1 mouse cellular context compared by ENCODE assay signal in genomic region chr9:108338886-108339781, GRCm38 (mm10).
TF ChIP-seq lines count a peak whose summit lies in the region.

Gene Gpx1, plus strand, starts transcription at chr9:108338903.

TF ChIP-seq in CH12.LX, 34 proteins besides CTCF, POLR2A, EP300 and RAD21 (continued from another document):
- TF ChIP-seq JUND (conservative IDR thresholded peaks at IDR 0.05; ENCODE audit: low read depth, low read length) (no peak), POLR2AphosphoS2 (IDR thresholded peaks at IDR 0.05; ENCODE audit: low read depth, low read length) (peak; percentile 98), UBTF (IDR thresholded peaks at IDR 0.05; ENCODE audit: low read depth, low read length) (peak; percentile 86), NELFE (IDR thresholded peaks at IDR 0.05; ENCODE audit: low read depth, low read length) (peak; percentile 98), MAFK (IDR thresholded peaks at IDR 0.05; ENCODE audit: insufficient replicate concordance, low read length) (no peak), SMC3 (IDR thresholded peaks at IDR 0.05; ENCODE audit: low read depth, low read length) (no peak), SIN3A (IDR thresholded peaks at IDR 0.05; ENCODE audit: low read length) (peak; percentile 93), USF1 (IDR thresholded peaks at IDR 0.05; ENCODE audit: low read depth, low read length) (peak; percentile 94), TCF12 (IDR thresholded peaks at IDR 0.05; ENCODE audit: low read depth, low read length) (peak; percentile 90), MXI1 (IDR thresholded peaks at IDR 0.05; ENCODE audit: low read depth, low read length) (peak; percentile 95), ZNF384 (IDR thresholded peaks at IDR 0.05; ENCODE audit: low read depth, low read length) (no peak)
